Mouse (Mus musculus): ENCODE data around the gene Il34. TPM values are rescaled to one million over a fixed set of nuclear protein-coding genes. Genes with fewer than 3 reads are reported as not detected.
A peak's percentile ranks its signal among the peaks of the same experiment; 100 is the strongest.

Gene Il34
- polyA plus RNA-seq, 1 experiment from 2014 or later = 0.31 TPM

DNA sequence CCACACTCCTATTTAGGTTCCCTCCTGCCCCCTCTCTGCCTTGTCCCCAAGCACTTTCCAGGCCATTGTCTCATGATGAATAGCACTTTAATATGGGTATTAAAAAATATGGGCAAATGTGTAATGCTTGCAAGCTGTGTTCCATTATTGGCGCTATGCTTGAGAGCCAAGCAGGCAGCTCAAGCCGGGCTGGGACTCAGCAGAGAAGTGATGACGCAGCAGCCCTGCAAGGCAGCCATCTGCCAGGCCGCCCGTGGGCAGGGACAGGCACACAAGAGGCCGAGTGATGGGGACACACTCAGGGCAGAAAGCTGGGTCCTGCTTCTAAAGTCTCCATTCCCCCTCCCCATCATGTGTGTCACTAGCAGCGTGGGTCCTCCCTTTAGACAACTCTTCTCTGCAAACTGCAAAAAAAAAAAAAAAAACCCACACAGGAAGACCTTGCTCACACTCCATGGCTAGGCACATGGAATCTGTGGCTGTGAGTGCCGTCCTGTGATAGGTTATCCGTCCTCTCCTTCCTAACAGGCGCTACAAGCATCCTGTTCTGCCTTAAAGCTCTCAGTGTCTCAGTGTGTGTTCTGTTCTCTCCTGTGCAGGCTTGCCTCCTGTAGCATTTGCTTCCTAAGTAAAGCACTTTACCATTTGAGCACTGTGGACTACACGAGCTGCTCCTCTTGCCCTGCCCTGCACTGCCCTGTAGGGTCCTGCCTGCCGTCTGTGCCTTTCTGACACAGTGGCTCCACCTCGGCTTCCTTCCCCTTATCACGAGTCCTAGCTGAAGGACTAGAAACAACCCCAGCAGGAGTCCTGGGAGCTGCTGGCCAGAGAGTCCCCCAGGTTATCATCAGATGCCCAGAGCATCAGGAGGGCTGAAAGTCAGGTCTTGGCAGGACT is 100.1 kb downstream of the Il34 start:
- WGBS (ENCODE audit: insufficient replicate concordance) = 48% methylated on average over 14 of the region's 14 CpGs
- no peaks in the 10 kb centered on the region for H3K4me1 ChIP-seq (ENCODE audit: control insufficient read depth, low read depth, low read length)
- ATAC-seq (ENCODE audit: low read depth) = 0 out of 2 replicates have a peak, but pooled peaks have one; percentile 19
- no peaks in the 10 kb centered on the region for H3K27me3 ChIP-seq (ENCODE audit: control insufficient read depth, insufficient read depth, low read depth, low read length)
- H3K4me2 ChIP-seq (ENCODE audit: low read depth, low read length) = no peak overlapping the region
- no peak overlapping the region for H3K4me3 ChIP-seq (ENCODE audit: low read depth, low read length)
- no peaks in the 10 kb centered on the region for H3K9me3 ChIP-seq (replicated peaks; ENCODE audit: control insufficient read depth, low read length)
- H3K9ac ChIP-seq (ENCODE audit: low read depth, low read length) = no peak overlapping the region
- H3K36me3 ChIP-seq (ENCODE audit: control insufficient read depth, insufficient read depth) = peaks cover 3% of the 10 kb centered on the region; the same call in 1 of the 2 replicates
- H3K27ac ChIP-seq (ENCODE audit: low read length) = no peak overlapping the region

DNA sequence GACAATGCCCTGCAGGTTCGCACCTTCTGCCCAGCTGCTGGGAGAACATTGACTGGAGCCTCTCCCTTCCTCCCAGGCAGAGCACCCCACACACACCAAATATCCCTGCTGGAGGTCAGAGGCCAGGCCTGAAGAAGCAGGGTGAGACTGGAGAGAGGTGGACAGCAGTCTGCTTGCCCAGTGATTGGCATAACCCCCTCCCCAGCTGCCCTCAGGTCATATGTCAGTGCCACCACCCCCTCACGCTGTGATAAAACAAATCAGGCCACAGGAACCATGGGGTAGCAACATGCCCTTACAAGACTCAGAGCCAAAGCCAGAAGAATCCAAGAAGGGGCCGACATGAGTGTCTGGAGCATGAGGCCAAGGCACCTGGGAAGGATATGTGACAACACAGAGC is 101.6 kb downstream of the Il34 start:
- Histone ChIP-seq H3K9me3 (replicated peaks; ENCODE audit: control insufficient read depth, low read length) (no peaks in the 10 kb centered on the region), H3K27me3 (ENCODE audit: control insufficient read depth, insufficient read depth, low read depth, low read length) (no peaks in the 10 kb centered on the region), H3K4me3 (ENCODE audit: low read depth, low read length) (no peak overlapping the region), H3K4me1 (ENCODE audit: control insufficient read depth, low read depth, low read length) (no peaks in the 10 kb centered on the region), H3K4me2 (ENCODE audit: low read depth, low read length) (no peak overlapping the region), H3K27ac (ENCODE audit: low read length) (no peak overlapping the region), H3K36me3 (ENCODE audit: control insufficient read depth, insufficient read depth) (no peaks in the 10 kb centered on the region), H3K9ac (ENCODE audit: low read depth, low read length) (no peak overlapping the region)
- ATAC-seq (ENCODE audit: low read depth) = no peak
- 73% methylated on average over 3 of the region's 3 CpGs for WGBS (ENCODE audit: insufficient replicate concordance)

DNA sequence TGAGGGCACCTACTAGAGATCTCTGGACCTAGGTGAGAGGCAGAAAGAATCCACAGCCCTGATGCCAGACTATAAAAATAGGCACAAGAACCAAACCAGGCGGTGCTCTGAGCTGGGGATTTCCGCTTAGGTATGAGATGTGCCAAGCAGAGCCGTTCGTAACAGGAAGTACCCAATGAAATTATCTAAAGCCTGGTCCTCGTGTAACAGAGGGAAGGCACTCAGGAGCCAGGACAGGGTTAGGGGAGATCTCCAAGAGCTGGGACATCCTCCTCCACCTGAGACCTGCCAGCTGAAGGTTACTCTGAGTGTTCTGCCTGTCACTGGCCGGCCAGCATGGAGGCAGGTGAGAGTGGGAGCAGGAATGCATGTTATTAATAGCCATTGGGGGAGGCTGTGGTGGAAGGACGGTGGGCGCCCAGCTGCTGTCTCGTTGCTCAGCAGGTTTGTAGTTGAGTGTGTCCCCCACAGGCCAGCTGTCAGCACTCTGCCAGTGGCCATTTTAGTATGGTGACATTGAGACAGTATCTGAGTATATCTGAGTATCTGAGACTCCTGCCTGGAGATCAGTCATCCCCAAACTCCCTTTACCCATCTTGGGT is 102.2 kb downstream of the Il34 start:
- no peak for ATAC-seq (ENCODE audit: low read depth)
- Histone ChIP-seq H3K4me3 (ENCODE audit: low read depth, low read length) (no peak overlapping the region), H3K4me1 (ENCODE audit: control insufficient read depth, low read depth, low read length) (no peaks in the 10 kb centered on the region), H3K27ac (ENCODE audit: low read length) (no peak overlapping the region), H3K4me2 (ENCODE audit: low read depth, low read length) (no peak overlapping the region), H3K9ac (ENCODE audit: low read depth, low read length) (no peak overlapping the region), H3K36me3 (ENCODE audit: control insufficient read depth, insufficient read depth) (no peaks in the 10 kb centered on the region), H3K27me3 (ENCODE audit: control insufficient read depth, insufficient read depth, low read depth, low read length) (no peaks in the 10 kb centered on the region), H3K9me3 (replicated peaks; ENCODE audit: control insufficient read depth, low read length) (no peaks in the 10 kb centered on the region)
- 66% methylated on average over 9 of the region's 9 CpGs for WGBS (ENCODE audit: insufficient replicate concordance)

DNA sequence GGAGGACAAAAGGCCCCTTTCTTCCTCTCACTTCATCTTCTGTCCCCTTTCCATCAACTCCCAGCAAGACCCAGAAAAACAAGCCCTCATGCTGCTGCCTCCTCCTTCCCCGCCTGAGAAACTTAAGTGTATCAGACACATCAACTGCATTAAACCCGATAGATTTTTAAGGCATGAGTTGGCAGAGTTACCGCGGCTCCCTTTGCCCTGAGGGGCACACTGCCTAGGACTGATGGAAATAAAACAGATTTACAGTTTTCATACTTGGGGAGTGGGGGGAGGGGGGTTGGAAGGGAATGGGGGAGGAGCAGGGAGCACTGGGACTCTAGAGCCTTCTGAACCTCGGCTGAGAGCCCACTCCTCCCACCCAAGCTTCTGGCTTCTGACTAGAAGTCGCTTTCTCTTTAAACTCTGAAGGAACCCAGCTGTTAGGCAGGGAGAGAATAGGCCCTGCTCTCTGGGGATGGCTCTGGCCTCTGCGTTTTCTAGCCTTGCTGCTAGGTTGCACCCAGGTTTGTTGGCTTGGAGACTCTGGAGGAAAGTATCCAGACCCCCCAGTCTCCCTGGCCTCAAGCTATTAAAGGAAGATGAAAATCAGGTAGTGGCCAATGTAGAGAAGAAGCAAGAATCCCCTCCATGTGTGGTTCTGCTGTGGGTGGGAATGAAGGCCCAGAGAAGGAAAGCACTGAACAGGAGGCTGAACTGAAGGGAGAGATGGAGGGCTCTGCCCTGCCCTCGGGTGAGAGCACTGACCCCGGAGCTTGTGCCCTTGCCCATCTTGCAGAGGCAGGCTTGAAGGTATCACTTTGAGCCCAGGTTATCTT is 102.9 kb downstream of the Il34 start:
- Histone ChIP-seq H3K9ac (ENCODE audit: low read depth, low read length) (no peak overlapping the region), H3K36me3 (ENCODE audit: control insufficient read depth, insufficient read depth) (no peaks in the 10 kb centered on the region), H3K9me3 (replicated peaks; ENCODE audit: control insufficient read depth, low read length) (no peaks in the 10 kb centered on the region), H3K4me3 (ENCODE audit: low read depth, low read length) (no peak overlapping the region), H3K27ac (ENCODE audit: low read length) (no peak overlapping the region), H3K27me3 (ENCODE audit: control insufficient read depth, insufficient read depth, low read depth, low read length) (no peaks in the 10 kb centered on the region), H3K4me2 (ENCODE audit: low read depth, low read length) (no peak overlapping the region), H3K4me1 (ENCODE audit: control insufficient read depth, low read depth, low read length) (no peaks in the 10 kb centered on the region)
- ATAC-seq (ENCODE audit: low read depth) = no peak
- 71% methylated on average over 9 of the region's 9 CpGs for WGBS (ENCODE audit: insufficient replicate concordance)

DNA sequence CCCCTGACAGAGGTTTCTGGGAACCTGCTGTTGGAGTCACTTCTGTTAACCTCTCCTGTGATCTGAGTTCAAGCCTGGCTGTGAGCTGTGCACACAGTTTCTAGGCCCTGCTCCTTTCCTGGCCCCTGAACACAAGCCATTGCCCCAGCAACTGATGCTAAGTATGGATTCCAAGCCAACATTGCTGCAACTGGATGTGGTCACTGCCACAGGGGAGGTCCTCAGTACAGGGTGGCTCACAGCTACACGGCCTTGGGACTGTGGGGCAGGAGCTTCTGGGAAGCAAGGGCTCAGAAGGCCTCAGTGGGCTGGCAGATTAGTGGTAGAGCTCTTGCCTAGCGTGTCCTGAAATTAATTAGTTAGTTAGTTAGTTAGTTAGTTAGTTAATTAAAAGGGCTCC is 105.2 kb downstream of the Il34 start:
- Histone ChIP-seq H3K27me3 (ENCODE audit: control insufficient read depth, insufficient read depth, low read depth, low read length) (no peaks in the 10 kb centered on the region), H3K9me3 (replicated peaks; ENCODE audit: control insufficient read depth, low read length) (no peaks in the 10 kb centered on the region), H3K4me2 (ENCODE audit: low read depth, low read length) (no peak overlapping the region), H3K27ac (ENCODE audit: low read length) (no peak overlapping the region), H3K4me3 (ENCODE audit: low read depth, low read length) (no peak overlapping the region), H3K9ac (ENCODE audit: low read depth, low read length) (no peak overlapping the region), H3K4me1 (ENCODE audit: control insufficient read depth, low read depth, low read length) (no peaks in the 10 kb centered on the region), H3K36me3 (ENCODE audit: control insufficient read depth, insufficient read depth) (no peaks in the 10 kb centered on the region)
- WGBS (ENCODE audit: insufficient replicate concordance) = 76% methylated on average over 2 of the region's 2 CpGs
- ATAC-seq (ENCODE audit: low read depth) = no peak

DNA sequence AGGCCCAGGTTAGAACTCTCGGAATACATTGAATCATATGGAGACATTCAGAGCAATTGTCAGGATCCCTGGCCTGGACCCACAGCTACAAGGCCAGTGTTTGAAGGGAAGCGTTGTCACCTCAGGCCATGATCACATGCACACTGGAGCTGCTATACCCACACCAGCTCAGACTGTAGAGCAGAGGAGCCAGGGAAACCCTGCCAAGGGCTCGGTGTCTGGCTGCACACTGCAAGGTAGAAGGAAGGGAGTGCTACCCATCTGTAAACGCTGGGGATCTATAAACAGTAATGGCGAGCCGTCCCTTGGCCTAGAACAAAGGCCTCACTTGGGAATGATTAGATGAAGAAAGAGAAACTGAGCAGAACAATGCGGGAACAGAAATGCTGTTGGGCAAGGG is 106.2 kb downstream of the Il34 start:
- Histone ChIP-seq H3K4me3 (ENCODE audit: low read depth, low read length) (no peak overlapping the region), H3K27me3 (ENCODE audit: control insufficient read depth, insufficient read depth, low read depth, low read length) (no peaks in the 10 kb centered on the region), H3K9me3 (replicated peaks; ENCODE audit: control insufficient read depth, low read length) (no peaks in the 10 kb centered on the region), H3K9ac (ENCODE audit: low read depth, low read length) (no peak overlapping the region), H3K4me1 (ENCODE audit: control insufficient read depth, low read depth, low read length) (no peaks in the 10 kb centered on the region), H3K4me2 (ENCODE audit: low read depth, low read length) (no peak overlapping the region), H3K27ac (ENCODE audit: low read length) (no peak overlapping the region), H3K36me3 (ENCODE audit: control insufficient read depth, insufficient read depth) (no peaks in the 10 kb centered on the region)
- no peak for ATAC-seq (ENCODE audit: low read depth)
- WGBS (ENCODE audit: insufficient replicate concordance) = 79% methylated on average over 7 of the region's 7 CpGs

DNA sequence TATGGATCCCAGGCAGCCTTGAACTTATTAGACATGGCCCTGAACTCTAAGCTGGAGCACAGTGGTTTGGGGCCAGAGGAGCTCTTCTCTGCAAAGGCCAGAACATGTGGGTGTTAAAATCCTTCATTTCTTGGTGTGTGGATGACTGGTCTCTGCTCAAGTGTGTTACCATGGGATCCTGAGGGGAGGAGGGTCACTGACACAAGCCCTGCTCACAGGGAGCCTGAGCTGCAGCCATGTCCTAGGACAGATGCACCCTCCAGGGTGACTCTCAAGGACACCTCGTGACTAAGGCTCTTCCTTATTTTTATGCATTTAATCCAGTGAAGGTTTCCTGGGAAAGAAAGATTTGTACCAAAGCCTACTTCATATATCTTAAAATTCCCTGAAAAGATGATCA is 107.6 kb downstream of the Il34 start:
- H3K4me1 ChIP-seq (ENCODE audit: control insufficient read depth, low read depth, low read length) = no peaks in the 10 kb centered on the region

DNA sequence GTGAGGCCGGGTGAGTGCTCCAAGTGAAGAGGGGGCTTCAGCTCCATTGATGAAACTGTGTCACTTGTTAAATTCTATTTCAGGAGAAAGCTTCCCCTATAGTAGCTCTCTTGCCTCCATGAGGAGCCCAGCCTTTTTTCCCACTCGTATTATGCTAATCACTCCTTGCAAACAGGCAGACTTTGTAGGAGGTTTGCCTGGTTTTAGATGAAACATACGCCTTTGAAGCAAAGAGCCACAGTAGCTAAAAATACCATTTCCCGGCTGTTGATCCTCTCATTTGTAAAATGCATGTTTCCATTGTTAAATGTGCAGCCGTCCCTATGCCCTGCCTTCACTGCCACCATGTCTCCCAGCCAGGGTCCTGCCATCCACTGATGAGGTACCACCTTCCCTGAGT is 108.2 kb downstream of the Il34 start:
- no peaks in the 10 kb centered on the region for H3K36me3 ChIP-seq (ENCODE audit: control insufficient read depth, insufficient read depth)
- ATAC-seq (ENCODE audit: low read depth) = no peak
- H3K9me3 ChIP-seq (replicated peaks; ENCODE audit: control insufficient read depth, low read length) = no peaks in the 10 kb centered on the region
- no peak overlapping the region for H3K9ac ChIP-seq (ENCODE audit: low read depth, low read length)
- 66% methylated on average over 5 of the region's 5 CpGs for WGBS (ENCODE audit: insufficient replicate concordance)
- no peaks in the 10 kb centered on the region for H3K4me1 ChIP-seq (ENCODE audit: control insufficient read depth, low read depth, low read length)
- no peak overlapping the region for H3K4me2 ChIP-seq (ENCODE audit: low read depth, low read length)
- no peak overlapping the region for H3K4me3 ChIP-seq (ENCODE audit: low read depth, low read length)
- H3K27ac ChIP-seq (ENCODE audit: low read length) = no peak overlapping the region
- no peaks in the 10 kb centered on the region for H3K27me3 ChIP-seq (ENCODE audit: control insufficient read depth, insufficient read depth, low read depth, low read length)

More for the DNA sequence above, 107.6 kb downstream of the Il34 start:
- Histone ChIP-seq H3K27ac (ENCODE audit: low read length) (no peak overlapping the region), H3K27me3 (ENCODE audit: control insufficient read depth, insufficient read depth, low read depth, low read length) (no peaks in the 10 kb centered on the region), H3K36me3 (ENCODE audit: control insufficient read depth, insufficient read depth) (no peaks in the 10 kb centered on the region), H3K9me3 (replicated peaks; ENCODE audit: control insufficient read depth, low read length) (no peaks in the 10 kb centered on the region), H3K4me2 (ENCODE audit: low read depth, low read length) (no peak overlapping the region), H3K9ac (ENCODE audit: low read depth, low read length) (no peak overlapping the region), H3K4me3 (ENCODE audit: low read depth, low read length) (no peak overlapping the region)
- 71% methylated on average over 1 of the region's 1 CpGs for WGBS (ENCODE audit: insufficient replicate concordance)
- no peak for ATAC-seq (ENCODE audit: low read depth)

Measured in liver, embryonic 16.5 days (tissue).